Mouse (Mus musculus) limb, embryonic 14.5 days (tissue): ENCODE measurements around the gene Cer1. TPM values are rescaled to one million over a fixed set of nuclear protein-coding genes. Genes with fewer than 3 reads are reported as not detected.

Source experiments
- ATAC-seq: fragments of 200-750 bp; cut with Nextera tagmentation; 2 replicates; pipeline ENCODE4 v1.8.0; 2017; ENCODE audit warnings: low read depth, moderate number of reproducible peaks, moderate TSS enrichment; ENCODE audit not compliant: low FRiP score
- DNase-seq: peaks from one replicate; pipeline ENCODE4 v3.0.0-alpha.2; 2015; ENCODE audit warnings: low spot score
- H3K27ac ChIP-seq: fragments of 300-500 bp; sonication (generic); replicated peaks from 2 replicates; pipeline ENCODE4 v1.5.1; 2014; ENCODE audit warnings: low read depth, mild to moderate bottlenecking, low read length, moderate library complexity, mixed read lengths
- H3K27me3 ChIP-seq: fragments of 300-500 bp; sonication (generic); 2 replicates; pipeline ENCODE4 v1.6.1; 2014; ENCODE audit warnings: low read length, mixed read lengths; ENCODE audit not compliant: control insufficient read depth, insufficient read depth
- H3K36me3 ChIP-seq: fragments of 300-500 bp; sonication (generic); 2 replicates; pipeline ENCODE4 v1.6.1; 2014; ENCODE audit warnings: mild to moderate bottlenecking, low read length, moderate library complexity, mixed read lengths; ENCODE audit not compliant: control insufficient read depth, insufficient read depth
- H3K4me1 ChIP-seq: fragments of 300-500 bp; sonication (generic); 2 replicates; pipeline ENCODE4 v1.6.1; 2014; ENCODE audit warnings: antibody characterized with exemption, low read length, mixed read lengths; ENCODE audit not compliant: control insufficient read depth, insufficient read depth
- H3K4me2 ChIP-seq: fragments of 300-500 bp; sonication (generic); replicated peaks from 2 replicates; pipeline ENCODE4 v1.6.1; 2014; ENCODE audit warnings: low read depth, mild to moderate bottlenecking, low read length, moderate library complexity; ENCODE audit not compliant: severe bottlenecking
- H3K4me3 ChIP-seq: fragments of 300-500 bp; sonication (generic); replicated peaks from 2 replicates; pipeline ENCODE4 v1.5.1; 2014; ENCODE audit warnings: low read length
- H3K9ac ChIP-seq: fragments of 300-500 bp; sonication (generic); 2 replicates; pipeline ENCODE4 v1.6.1; 2014; ENCODE audit warnings: mild to moderate bottlenecking, low read depth, low read length, moderate library complexity; ENCODE audit not compliant: severe bottlenecking
- H3K9me3 ChIP-seq: fragments of 300-500 bp; sonication (generic); 2 replicates; pipeline ENCODE4 v1.6.1; 2016; ENCODE audit warnings: low read length; ENCODE audit not compliant: control insufficient read depth
- POLR2A ChIP-seq: fragments of 200-500 bp; IDR thresholded peaks from 2 replicates; pipeline ENCODE4 v1.8.0; 2012; ENCODE audit warnings: inconsistent platforms, mild to moderate bottlenecking, moderate library complexity, borderline replicate concordance; ENCODE audit not compliant: insufficient read depth, insufficient read length; ENCODE audit errors: extremely low read depth
- WGBS: fragments of 180-500 bp; shearing (Covaris S2); extraction: QIAGEN DNeasy Blood & Tissue Kit; methylation state at CpG from one replicate; pipeline ENCODE4 v1.1.7; 2014; 5-methylcytosine and 5-hydroxymethylcytosine counted together
- polyA plus RNA-seq, 2 experiments: library from polyadenylated mRNA; depleted of rRNA in 1 of 2; stranded (reverse) in 1 of 2; unstranded in 1 of 2; fragments of >200 nt; fragmentation: Nextera tagmentation in 1 of 2; extraction: Ambion mirVana in 1 of 2; gene quantifications; 2 replicates each; pipeline versions ENCODE4 v1.2.1 to v1.2.3; 2012 to 2014

Gene Cer1
- polyA plus RNA-seq, 2 experiments, result 0.70 to 0.80 TPM

DNA sequence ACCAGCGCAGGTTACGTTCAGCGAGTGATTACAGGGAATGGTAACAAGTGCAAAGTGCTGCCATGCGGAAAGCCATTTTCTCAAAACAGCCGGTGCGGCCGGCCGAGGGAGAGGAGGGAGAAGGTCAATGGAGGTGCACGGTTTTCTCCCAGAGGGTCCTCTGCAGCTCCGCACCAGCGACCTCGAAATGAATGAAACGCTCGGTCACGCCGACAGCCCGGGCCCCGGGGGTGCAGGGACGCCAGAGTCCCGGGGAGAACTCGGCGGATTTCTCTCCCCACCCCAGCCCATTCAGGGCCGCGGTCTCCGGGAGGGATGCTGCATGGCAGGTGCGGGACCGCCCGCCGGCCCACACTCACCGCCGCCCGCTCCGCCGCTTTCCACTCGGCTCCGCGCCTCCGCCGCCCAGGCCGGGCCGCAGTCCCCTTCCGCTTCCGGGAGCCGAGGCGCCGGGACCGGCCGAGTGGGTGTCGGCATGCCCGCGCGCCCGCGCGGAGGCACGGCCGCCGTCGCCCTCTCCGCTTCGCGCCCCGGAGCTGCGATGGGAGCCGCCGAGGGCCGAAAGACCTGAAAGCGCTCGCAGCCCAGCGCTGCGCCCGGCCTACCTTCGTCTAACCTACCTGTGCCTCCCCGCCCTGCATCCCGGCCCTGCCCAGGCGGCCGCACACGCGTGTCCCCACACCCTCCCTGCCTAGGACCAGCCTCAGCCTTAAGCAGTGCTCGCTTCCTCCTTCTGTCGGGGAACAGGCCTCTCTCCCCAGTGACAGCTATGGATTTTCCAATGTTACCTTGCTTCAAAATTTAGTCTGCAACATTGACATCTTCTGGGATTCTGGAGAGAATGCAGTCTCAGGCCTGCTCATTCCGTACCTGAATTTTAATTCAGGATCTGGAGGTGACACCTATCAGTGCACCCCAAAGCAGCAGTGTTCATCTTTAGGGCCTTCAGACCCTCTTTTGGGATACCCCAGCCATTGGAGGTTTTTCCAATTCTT lies 25.5 kb downstream of the Cer1 start, which contains the start of gene Zdhhc21:
Zdhhc21 (minus strand) TSS at position 828 of the 995 bp plus-strand sequence.
- WGBS, result 1% methylated on average over 43 of the region's 82 CpGs
- H3K27ac ChIP-seq, result peak within 1 kb of the TSS; percentile 83
- no peaks in the 10 kb centered on the region for H3K27me3 ChIP-seq
- peak within 1 kb of the TSS; percentile 78 for H3K4me2 ChIP-seq
- no peaks in the 10 kb centered on the region for H3K36me3 ChIP-seq
- H3K4me1 ChIP-seq, result peaks cover 10% of the 10 kb centered on the region
- ATAC-seq (peak; percentile 86), DNase-seq (peak; percentile 54)
- H3K9me3 ChIP-seq, result no peaks in the 10 kb centered on the region
- peak within 1 kb of the TSS; percentile 90 for H3K9ac ChIP-seq
- H3K4me3 ChIP-seq, result peak within 1 kb of the TSS; percentile 84
- TF ChIP-seq POLR2A, result no peak

- no peaks in the 10 kb centered on the region for H3K27me3 ChIP-seq
- H3K4me3 ChIP-seq, result peak overlapping the region; percentile 84
- ATAC-seq (peak; percentile 7; the same call in 1 of the 2 replicates), DNase-seq (no peak)
- H3K4me2 ChIP-seq, result peak overlapping the region; percentile 78
- H3K36me3 ChIP-seq, result no peaks in the 10 kb centered on the region
- TF ChIP-seq POLR2A, result no peak
- peaks cover 10% of the 10 kb centered on the region for H3K4me1 ChIP-seq
- H3K9ac ChIP-seq, result peak overlapping the region; percentile 90
- WGBS, result 26% methylated on average over 4 of the region's 4 CpGs
- H3K9me3 ChIP-seq, result no peaks in the 10 kb centered on the region
- H3K27ac ChIP-seq, result peak overlapping the region; percentile 83; the same call in 1 of the 2 replicates
These were observed 26.4 kb downstream of the Cer1 start for GRCm38 (mm10) chr4:82858431-82859010.

DNA sequence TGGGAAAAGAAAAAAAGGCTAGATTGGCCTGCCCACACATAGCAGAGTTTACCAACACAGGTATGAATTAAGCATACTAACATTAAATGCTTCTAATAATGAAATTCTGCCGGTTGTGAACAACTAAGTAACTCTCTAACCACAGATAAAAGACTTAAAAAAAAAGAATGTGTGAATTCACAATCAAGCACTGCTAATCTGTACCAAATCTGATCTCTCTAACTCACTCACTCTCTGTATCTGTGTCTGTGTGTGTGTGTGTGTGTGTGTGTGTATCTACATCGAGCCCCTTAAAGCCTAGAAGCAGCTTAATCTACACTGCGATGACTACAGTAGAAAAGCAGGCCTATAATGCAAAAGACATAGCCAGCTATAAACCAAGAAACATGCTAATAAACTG lies 28.0 kb downstream of the Cer1 start:
- H3K4me1 ChIP-seq, result peaks cover 10% of the 10 kb centered on the region
- no peak for ATAC-seq
- WGBS, result 76% methylated on average over 3 of the region's 3 CpGs
- no peaks in the 10 kb centered on the region for H3K27me3 ChIP-seq
- H3K27ac ChIP-seq, result no peak overlapping the region
- no peak for TF ChIP-seq POLR2A
- 0 out of 2 replicates have a peak, but pooled peaks cover 6% of the 10 kb centered on the region for H3K36me3 ChIP-seq
- no peak for DNase-seq
- no peak overlapping the region for H3K4me3 ChIP-seq
- H3K9me3 ChIP-seq, result no peaks in the 10 kb centered on the region
- H3K4me2 ChIP-seq, result no peak overlapping the region
- H3K9ac ChIP-seq, result no peak overlapping the region

GRCm38 (mm10) chr4:82853809-82854208 lies 31.1 kb downstream of the Cer1 start:
- no peak overlapping the region for H3K9ac ChIP-seq
- no peak overlapping the region for H3K4me3 ChIP-seq
- DNase-seq (no peak), ATAC-seq (no peak)
- H3K9me3 ChIP-seq, result no peaks in the 10 kb centered on the region
- peaks cover 8% of the 10 kb centered on the region for H3K4me1 ChIP-seq
- H3K4me2 ChIP-seq, result no peak overlapping the region
- no peak for TF ChIP-seq POLR2A
- no peak overlapping the region for H3K27ac ChIP-seq
- 85% methylated on average over 2 of the region's 2 CpGs for WGBS
- no peaks in the 10 kb centered on the region for H3K27me3 ChIP-seq
- H3K36me3 ChIP-seq, result 0 out of 2 replicates have a peak, but pooled peaks cover 6% of the 10 kb centered on the region

DNA sequence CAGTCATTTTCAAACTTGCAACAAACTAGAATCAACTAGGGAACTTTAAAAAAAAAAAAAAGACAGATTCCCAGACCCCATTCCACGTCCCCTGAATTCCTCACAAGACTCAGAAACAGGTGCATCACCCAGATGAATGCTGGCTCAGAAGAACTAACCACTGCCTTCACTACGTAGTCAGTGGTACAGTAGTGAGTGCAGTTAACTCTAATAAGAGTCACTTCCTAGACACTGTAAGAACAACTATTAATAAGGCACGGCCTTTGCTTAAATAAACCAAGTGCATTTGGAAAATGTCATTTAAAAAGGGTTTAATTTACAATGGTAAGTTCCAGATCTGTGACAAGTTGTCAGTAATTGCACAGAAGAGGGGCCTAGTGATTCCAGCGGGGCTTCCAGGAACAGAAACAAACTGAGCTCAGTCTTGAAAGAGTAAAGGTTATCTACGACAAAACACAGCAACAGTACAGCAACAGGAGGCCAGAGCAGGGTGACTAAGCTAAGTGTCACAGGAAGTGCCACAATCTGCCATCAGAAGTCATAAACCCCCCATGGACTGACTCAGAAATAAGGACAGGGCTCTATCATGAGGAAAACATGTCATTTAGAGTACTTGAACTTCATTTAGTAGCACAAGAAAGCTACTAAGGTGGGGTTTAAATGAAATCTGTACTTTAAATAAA lies 36.3 kb downstream of the Cer1 start:
- Histone ChIP-seq H3K4me2 (no peak overlapping the region), H3K9me3 (no peaks in the 10 kb centered on the region), H3K27me3 (no peaks in the 10 kb centered on the region), H3K4me1 (0 out of 2 replicates have a peak, but pooled peaks cover 3% of the 10 kb centered on the region), H3K4me3 (no peak overlapping the region), H3K27ac (no peak overlapping the region), H3K9ac (no peak overlapping the region), H3K36me3 (peaks cover 17% of the 10 kb centered on the region)
- TF ChIP-seq POLR2A, result no peak
- ATAC-seq (no peak), DNase-seq (no peak)
- WGBS, result 56% methylated on average over 5 of the region's 5 CpGs
